Mouse (Mus musculus) frontal cortex, postnatal 25 days (tissue): Measurements from ENCODE around the gene Fam133b.
A peak's percentile ranks its signal among the peaks of the same experiment; 100 is the strongest.
"Not testable (repeated sequence)": the region's sequence is repeated elsewhere in the genome, so short reads cannot be mapped to it uniquely, and the experiment has no call there.

Source experiments
- DNase-seq, 2 experiments: peaks; one replicate each; pipeline ENCODE4 v3.0.0; 2022; ENCODE audit warnings: low spot score in 2 of 2

Fam133b gene

DNA sequence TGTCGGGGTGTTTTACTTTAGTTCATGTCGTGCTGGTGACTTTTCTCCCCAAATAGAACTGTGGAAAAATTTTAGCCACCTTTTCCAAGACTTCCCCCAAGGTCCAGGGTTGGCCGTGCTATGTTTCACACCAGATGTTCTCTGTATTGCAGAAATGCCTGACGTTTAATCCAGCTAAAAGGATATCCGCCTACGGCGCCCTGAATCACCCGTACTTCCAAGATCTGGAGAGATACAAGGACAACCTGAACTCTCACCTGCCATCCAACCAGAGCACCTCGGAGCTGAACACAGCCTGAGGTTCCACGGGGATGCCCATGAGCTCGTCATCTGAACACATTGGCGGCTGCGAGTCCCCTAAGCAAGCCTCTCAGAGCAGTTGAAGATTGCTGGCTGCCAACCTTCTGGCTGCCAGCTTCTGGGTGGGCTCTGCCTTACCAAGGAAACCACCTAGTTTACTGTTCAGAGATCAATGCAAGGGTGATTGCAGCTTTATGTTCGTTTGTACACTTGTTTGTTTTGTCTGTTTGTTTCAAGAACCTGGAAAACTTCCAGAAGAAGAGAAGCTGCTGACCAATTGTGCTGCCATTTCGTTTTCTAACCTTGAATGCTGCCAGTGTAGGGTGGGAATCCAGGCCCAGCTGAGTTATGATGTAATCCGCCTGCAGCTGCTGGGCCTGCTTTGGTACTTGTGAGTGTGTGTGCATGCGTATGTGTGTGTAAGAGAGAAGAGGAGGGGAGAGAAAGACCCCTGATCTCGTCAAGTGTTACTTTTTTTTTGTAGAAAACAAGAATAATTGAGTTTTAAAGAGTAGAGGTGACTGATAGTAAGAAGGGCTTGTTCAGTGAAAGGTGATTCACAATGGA, 22.9 kb upstream of the Fam133b start:
- DNase-seq, result no peak

DNA sequence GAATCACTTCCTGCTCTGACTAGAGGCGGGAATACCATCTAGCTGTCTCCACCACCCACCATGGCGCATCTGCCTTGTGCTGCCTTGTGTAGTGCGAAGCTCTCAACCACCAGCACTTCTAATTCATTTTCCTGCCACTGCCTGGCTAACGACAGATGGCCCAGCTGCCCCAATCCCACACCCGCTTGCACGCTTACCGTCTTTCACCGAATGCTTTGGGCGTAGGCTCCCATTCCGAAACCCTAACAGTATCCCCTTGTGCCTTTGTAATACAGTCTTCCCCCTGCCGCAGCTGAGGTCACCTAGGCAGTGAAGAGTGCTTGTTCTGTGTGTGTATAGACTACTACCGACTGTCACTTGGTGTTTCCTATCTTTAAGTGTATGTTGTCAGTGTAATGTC, 21.9 kb upstream of the Fam133b start:
- no peak for DNase-seq

DNA sequence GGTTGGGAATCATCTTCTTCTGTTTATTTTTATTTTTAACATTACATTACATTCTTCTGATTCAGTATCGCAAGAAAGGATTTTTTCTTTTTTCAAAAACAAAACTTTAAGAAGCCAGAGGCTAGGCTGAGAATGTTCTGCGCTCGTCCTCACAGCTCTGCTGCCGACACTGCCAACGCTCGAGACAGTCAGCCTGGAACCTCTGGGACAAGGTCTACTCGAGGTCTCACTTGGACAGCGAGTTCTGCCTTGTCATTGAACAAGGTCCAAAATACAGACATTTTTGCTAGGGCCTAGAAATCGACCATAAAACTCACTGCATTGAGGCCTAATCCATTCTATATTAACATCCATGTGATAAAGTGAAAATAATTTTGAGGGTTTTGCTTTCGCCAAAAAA, 20.8 kb upstream of the Fam133b start:
- DNase-seq, result no peak

DNA sequence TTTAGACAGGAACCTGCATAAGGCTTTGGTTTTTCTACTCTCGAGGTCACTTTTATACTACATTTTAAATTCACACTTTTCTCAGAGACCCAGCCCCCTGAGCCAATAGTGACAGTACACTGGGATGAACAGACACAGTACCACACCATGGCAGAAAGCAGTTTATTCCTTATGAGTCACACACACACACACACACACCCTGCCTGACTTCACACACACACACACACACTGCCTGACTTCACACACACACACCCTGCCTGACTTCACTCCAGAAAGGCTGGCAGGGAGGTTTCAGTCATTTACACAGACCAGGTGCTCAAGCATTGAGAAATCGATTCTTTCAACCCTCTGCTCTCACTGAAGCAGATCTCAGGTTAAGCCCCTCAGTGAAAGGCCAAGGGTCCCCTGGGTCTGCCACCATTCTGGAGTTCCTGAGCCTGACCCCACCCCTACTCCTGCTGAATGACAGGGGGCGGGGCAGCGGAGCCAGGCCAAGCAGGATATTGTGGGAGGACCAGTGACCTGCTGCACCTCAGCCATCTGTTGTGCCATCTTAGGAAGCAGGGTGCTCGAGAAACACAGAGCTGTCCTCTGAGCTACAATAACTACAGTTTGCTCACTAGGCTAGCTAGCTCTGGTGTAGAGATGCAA, 16.5 kb upstream of the Fam133b start:
- DNase-seq, result no peak

DNA sequence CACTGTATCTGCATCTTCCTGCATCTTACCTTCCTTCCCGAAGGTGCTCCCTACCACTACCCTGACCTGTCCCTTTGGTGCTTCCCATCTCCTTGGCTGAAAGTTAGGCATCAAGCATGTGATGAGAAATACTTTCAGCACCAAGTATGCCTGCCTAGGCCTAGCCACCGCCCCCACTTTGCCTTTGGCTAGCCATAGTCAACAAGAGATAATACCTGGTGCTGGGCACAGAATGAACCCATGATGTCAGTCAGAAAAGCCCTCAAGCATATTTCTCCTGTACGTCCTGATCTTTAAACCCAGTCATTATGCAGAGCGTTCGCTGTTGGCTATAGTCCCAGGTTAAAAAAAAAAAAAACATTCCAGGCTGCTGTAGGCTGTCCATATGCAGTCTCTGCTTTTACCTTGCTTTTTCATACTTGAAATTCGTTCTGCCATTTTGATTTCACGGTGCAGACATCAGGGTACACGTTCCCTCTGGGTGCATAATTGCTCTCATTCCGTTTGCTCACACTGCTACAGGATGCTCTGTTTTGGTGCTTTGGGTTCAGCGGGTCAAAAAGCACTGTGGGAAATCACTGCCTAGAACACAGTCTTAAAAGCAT, 13.9 kb upstream of the Fam133b start:
- DNase-seq, result no peak

DNA sequence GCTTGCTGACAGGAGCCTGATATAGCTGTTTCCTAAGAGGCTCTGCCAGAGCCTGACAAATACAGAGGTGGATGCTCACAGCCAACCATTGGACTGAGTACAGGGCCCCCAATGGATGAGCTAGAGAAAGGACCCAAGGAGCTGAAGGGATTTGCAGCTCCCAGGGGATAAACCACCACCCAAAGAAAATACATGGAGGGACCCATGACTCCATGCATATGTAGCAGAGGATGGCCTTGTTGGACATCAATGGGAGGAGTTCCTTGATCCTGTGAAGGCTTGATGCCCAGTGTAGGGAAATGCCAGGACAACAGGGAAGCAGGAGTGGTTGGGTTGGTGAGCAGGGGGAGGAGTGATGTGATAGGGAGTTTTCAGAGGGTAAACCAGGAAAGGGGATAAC, 11.6 kb upstream of the Fam133b start:
- DNase-seq, result not testable (repeated sequence)

DNA sequence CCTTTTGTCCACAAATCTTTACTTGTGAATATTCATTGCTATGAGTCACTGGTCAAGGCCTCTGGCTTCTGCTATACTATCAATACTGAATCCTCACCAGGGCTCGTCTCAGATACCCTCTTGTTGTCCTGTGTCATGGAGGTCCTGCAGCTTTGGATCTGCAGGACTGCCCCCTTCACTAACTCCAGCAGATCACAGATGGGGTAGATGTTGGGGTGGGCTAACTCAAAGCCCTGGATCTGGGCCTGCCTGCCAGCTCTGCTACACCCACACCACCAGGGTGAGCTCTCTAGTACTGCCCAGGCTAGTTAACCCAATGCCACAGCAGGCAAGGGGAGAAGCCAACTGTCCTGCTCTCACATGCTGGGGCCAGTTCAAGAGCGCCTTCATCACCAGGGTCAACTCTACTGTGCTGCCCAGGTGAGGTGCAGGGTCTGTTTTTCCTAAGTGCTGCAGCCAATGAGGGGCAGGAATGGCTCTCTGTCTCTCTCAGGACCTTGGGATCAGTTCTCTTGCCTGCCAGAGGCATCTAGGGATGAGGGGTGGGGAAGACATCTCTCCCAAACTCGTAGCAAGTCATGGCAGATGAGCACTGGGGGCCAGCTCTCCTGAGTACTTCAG, 6.9 kb upstream of the Fam133b start:
- DNase-seq, result no peak

DNA sequence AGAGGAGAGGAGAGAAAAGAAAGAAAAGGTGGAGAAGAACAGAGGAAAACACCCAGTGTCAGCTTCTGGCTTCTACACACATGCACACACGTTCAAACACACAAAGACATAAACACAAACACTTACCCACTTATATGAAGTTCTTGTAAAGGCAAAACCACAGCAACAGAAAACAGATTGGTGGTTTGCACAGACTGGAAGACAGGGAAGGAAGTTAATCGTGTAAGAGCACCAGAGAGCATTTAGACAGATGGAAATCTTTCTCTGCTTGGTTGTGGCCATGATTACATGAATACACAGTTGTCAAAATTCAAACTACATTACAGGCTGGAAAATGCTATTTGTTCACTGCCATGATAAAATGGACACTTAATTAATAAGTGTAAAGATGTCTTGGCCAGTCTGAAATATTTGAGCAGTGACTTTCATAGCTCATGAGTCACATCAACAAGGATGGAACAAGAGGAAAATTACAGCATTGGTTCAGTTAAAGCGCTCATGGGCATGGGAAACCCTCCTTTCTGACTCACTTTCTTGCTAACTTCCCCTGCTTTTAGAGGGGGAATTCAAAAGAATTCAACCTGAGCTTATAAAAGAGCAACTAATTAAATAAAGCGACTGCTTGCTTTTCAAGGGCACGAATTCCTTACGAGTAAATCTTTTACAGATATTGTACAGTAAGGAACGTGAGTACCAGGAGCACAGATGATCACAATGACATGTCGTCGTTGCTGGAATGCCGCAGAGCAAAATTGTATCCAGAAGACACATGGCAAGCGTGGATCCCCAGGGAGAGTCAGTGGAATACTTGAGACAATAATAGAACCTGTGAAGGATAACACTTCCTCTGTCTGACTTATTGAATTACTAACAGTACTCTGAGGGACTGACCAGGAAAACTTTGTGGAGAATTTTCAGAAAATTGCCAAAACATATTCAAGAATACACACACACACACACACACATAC, 4.8 kb upstream of the Fam133b start:
- DNase-seq, result no peak

DNA sequence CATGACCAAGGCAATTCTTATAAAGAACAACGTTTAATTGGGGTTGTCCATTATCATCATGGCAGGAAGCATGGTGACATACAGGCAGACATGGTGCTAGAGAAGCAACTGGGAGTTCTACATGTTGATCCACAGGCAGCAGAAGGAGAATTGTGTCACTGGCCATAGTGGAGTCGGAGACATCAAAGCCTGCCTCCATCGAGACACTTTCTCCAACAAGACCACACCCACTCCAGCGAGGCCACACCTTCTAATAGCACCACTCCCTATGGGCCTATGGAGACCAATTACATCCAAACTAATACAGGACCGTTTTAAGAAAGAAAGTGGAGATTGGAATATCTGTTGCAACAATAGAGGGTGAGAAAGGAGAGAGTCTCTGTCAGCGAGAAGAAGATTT, 1.8 kb upstream of the Fam133b start:
- no peak for DNase-seq

DNA sequence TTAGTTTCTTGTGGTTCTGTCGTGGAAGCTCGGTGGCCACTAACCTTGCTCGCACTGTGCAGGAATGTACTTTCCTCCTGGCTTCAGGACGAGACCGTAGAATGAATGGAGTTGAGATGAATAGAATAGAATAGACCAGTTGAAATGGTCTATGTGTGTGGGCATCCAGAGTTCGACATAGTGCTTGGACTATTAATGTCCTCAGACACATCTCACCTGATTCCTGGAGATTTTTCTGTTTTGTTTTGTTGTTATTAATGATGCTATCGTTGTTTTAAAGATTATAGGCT, 792 bp downstream of the Fam133b start:
- no peak for DNase-seq

DNA sequence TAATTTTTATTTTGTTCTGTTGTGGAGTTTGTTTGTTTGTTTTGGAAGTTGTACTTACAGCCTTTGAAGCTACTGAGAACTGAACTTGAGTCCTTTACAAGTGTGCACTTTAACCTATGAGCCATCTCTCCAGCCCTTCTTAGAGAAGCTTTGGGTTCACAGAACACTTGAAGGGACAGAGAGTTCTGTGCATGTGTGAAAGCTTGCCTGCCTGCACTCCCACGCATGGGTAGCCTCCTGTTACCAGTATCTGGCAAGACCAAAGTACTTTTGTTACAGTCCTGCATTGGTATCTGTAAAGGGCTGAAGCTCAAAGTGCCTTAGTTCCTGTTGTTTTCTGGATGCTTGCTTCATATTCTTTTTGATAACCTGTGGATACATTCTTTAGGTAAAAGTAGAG, 2.6 kb downstream of the Fam133b start:
- no peak for DNase-seq

DNA sequence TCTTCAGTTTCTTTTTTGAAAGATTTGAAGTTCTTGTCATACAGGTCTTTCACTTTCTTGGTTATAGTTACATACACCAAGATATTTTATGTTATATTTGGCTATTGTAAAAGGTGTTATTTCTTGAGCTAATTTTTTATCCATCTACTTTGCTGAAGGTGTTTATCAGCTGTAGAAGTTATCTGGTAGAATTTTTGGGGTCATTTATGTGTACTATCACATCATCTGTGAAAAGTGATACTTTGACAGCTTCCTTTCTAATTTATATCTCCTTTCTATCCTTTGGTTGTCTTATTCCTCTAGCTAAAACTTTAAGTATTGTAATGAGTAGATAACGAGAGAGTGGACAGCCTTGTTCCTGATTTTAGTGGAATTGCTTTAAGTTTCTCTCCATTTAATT, 7.8 kb downstream of the Fam133b start:
- no peak for DNase-seq

DNA sequence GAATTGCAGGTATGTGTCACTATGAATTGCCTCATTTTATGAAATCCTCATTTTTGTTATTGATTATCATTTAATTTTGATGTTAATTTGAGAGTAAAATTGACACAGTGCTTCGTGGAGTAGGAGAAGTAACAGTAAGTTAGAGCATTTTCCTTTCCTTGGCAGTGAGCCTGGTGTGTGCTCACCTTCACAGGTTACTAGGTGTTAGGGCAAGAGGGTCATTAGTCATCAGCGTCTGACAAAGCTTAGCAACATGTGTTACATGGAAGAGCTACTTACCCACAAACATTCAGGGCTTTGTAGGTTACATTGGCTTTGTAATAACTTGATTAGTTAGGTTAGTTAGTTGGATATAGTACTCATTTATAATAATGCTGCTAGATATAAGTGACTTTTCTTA, 10.6 kb downstream of the Fam133b start:
- no peak for DNase-seq

DNA sequence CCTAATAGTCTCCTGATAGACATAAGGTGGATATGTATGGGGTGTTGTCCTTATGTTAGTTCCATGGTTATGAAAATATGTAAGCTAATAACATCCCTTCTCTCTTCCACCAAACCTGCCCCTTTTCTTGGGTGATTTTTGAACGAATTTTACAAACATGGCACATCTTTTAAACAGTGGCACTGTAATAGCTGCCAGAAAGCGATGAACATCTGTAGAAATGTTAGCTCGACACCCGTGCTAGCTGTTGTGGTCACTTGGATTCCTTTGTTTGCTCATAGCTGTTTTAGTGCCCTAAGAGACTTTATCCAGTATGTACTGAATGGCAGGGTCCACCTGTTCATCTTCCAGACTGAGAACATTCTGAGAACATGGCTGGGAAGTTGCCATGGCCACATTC, 27.6 kb downstream of the Fam133b start, which contains the start of gene 1700109H08Rik:
Gene 1700109H08Rik, plus strand, starts transcription at position 301 of the 400 bp plus-strand sequence.
- no peak for DNase-seq

DNA sequence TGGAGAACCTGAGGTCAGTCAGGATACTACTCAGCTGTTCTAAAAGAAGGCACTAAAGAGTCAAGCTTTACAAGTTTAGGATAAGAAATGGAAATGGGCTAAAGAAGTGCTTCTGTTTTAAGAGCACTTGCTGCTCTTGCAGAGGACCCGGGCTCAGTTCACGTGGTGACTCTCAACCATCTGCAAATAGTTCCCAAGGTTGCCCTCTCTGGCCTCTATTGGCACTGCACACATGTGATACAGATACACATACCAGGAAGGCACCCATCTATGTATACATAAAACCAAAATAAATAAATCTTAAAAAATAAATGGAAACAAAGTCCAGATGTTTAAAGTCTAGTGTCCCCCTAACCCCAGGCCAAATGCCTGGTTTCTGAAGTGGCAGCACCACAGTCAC, 31.2 kb downstream of the Fam133b start:
- no peak for DNase-seq

DNA sequence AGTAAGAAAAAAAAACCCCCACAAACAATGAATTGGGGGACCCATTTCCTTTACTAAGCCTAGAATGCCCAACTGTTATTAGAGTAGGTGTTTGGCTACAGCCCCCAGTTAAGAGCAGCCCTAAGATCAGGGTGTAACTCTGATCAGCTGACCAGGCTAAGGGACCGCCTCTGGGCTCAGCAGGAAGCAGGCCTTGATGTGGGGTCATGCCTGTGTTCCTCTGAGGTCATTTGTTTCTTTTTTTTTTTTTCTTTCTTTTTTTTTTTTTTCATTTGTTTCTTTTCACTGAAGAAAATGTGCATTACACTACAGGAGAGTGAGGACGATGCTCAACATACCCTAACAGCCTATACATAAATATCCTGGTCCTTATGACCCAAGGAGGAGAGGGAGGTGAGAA, 34.3 kb downstream of the Fam133b start:
- no peak for DNase-seq

DNA sequence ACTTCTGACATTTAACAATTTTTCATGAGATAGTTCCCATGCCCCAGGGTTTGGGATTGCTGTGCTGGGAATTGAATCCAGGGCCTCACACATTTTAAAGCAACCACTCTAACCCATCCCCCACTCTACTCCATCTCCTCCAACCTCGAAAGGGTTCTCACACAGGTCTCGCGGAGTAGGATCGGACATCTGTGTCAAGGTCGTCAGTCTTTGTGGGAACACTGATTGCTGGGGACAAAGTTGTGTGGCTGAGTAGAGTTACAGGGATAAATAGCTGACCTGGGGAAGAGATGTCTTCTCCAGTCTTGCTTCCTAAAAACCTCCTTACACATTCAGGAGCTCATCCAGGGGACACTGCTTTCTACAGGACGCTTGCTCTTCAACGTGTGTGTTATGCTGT, 35.4 kb downstream of the Fam133b start:
- no peak for DNase-seq

DNA sequence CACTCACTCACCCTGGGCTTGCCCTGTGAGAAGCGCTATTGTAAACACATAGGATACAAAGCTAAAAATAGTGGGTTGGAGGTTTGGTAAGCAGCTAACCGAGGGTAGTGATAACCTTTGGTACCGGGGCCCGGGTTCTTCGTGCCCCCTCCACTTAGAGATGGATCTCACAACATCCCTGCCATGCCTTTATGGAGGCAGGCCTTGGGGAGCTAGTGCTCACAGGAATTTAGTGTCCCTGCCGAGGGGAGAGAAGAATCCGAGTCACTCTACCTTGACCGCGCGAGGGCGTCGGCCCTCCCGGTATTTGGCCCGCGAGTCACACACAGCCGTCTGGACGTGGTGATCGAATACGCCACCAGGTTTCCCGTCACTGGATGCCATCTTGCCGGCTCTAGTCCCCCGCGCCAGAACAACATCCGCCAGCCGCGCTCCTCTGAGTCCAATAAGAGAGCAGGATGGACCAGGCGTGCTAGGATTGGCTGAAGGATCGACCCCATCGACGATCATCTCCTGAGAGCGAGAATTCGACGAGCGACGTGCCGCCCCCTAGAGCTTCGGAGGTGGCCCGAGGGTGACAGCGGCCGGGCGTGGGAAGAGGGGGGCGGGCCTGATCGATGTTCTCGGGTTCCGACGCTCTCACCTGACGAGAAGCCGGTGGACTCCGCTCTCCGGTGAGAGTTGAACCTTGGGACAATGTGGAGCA, 52.2 kb downstream of the Fam133b start, which contains the start of gene Pex1:
Gene Pex1, plus strand, starts transcription at position 374 of the 706 bp plus-strand sequence.
- DNase-seq, result peak; percentile 91 to 92

DNA sequence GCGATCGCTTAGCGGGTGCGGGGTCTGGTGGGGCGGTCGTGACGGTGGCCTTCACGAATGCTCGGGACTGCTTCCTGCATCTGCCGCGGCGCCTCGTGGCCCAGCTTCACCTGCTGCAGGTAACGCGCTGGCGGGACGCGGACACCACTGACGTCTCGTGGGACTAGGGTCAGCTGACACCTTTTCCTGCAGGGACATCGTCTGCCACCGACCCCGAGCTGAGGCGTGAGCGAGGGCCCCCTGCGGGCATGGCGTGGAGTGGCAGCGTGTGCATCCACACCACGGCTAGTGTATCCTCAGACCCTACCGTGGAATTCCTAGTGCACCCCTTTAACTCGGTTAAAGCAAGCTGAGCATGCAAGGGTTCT, 52.8 kb downstream of the Fam133b start, which contains the start of gene Rbm48:
Gene Rbm48, minus strand, starts transcription at position 187 of the 368 bp plus-strand sequence.
- peak; percentile 69 for DNase-seq

DNA sequence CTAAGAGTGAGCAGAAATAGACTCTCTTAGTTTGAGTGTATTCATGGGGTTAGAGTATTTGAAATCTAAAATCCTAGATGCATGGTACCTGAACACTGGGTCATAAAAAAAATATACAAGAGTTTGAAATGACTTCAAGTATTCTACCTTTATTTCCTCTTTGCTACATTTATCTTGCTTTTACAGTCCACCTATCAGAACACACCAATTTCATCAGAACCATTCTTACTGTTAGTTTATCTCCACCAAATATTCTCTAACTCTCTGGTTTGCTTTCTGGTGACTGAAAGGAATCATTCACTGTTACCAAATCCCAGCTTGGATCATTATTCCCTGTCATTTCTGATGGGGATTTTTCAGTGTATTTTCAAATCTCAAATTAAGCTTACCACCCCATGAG, 53.5 kb downstream of the Fam133b start:
- no peak for DNase-seq

DNA sequence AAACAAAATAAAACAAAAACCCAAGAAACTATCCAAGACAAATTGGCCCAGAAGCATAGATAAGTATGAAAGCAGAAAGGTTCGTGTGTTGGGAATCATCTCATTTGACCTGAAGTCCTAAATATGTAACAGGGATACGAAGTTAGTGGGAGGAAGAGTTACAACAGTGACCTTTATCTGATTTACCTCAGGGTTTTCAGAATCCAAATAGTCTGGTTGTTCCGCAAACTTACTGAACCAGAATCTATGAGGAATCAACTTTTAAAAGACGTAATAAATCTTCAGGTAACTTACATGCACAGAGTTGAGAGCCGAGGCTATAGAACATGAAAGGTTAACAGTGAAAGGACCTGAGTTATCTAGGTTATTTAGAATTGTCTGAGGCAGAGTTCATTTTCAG, 55.1 kb downstream of the Fam133b start:
- no peak for DNase-seq
